Mouse (Mus musculus) embryonic facial prominence, embryonic 14.5 days (tissue): ENCODE results near the gene Khnyn. TPM values are rescaled to one million over a fixed set of nuclear protein-coding genes. Genes with fewer than 3 reads are reported as not detected.

Experiments
- ATAC-seq: fragments of 200-750 bp; cut with Nextera tagmentation; 2 replicates; pipeline ENCODE4 v1.8.0; 2017; ENCODE audit warnings: low read depth, moderate number of reproducible peaks, moderate TSS enrichment
- DNase-seq: peaks from one replicate; pipeline ENCODE4 v3.0.0-alpha.2; 2015; ENCODE audit warnings: low spot score
- H3K27ac ChIP-seq: fragments of 300-500 bp; sonication (generic); replicated peaks from 2 replicates; pipeline ENCODE4 v1.5.1; 2014; ENCODE audit warnings: low read depth, mild to moderate bottlenecking, low read length, moderate library complexity
- H3K27me3 ChIP-seq: fragments of 300-500 bp; sonication (generic); replicated peaks from 2 replicates; pipeline ENCODE4 v1.6.1; 2014; ENCODE audit warnings: low read length; ENCODE audit not compliant: control insufficient read depth, insufficient read depth
- H3K36me3 ChIP-seq: fragments of 300-500 bp; sonication (generic); 2 replicates; pipeline ENCODE4 v1.6.1; 2014; ENCODE audit warnings: low read length, mixed read lengths; ENCODE audit not compliant: control insufficient read depth, insufficient read depth
- H3K4me1 ChIP-seq: fragments of 300-500 bp; sonication (generic); 2 replicates; pipeline ENCODE4 v1.6.1; 2014; ENCODE audit warnings: antibody characterized with exemption, low read length; ENCODE audit not compliant: control insufficient read depth, insufficient read depth
- H3K4me2 ChIP-seq: fragments of 300-500 bp; sonication (generic); 2 replicates; pipeline ENCODE4 v1.6.1; 2014; ENCODE audit warnings: low read depth, mild to moderate bottlenecking, low read length, moderate library complexity, mixed read lengths
- H3K4me3 ChIP-seq: fragments of 300-500 bp; sonication (generic); 2 replicates; pipeline ENCODE4 v1.5.1; 2014; ENCODE audit warnings: low read depth, mild to moderate bottlenecking, low read length
- H3K9ac ChIP-seq: fragments of 300-500 bp; sonication (generic); 2 replicates; pipeline ENCODE4 v1.6.1; 2014; ENCODE audit warnings: low read depth, mild to moderate bottlenecking, low read length, moderate library complexity, mixed read lengths
- H3K9me3 ChIP-seq: fragments of 300-500 bp; sonication (generic); 2 replicates; pipeline ENCODE4 v1.6.1; 2016; ENCODE audit warnings: low read length; ENCODE audit not compliant: control insufficient read depth
- WGBS: fragments of 180-500 bp; shearing (Covaris S2); extraction: QIAGEN DNeasy Blood & Tissue Kit; methylation state at CpG from one replicate; pipeline ENCODE4 v1.1.7; 2014; 5-methylcytosine and 5-hydroxymethylcytosine counted together
- polyA plus RNA-seq: library from polyadenylated mRNA; unstranded; fragments of >200 nt; fragmentation: Nextera tagmentation; extraction: Ambion mirVana; gene quantifications from 2 replicates; pipeline ENCODE4 v1.2.1, GENCODE M21; 2014

The Khnyn gene
- polyA plus RNA-seq, 1 experiment from 2014 or later: 9.1 TPM

DNA sequence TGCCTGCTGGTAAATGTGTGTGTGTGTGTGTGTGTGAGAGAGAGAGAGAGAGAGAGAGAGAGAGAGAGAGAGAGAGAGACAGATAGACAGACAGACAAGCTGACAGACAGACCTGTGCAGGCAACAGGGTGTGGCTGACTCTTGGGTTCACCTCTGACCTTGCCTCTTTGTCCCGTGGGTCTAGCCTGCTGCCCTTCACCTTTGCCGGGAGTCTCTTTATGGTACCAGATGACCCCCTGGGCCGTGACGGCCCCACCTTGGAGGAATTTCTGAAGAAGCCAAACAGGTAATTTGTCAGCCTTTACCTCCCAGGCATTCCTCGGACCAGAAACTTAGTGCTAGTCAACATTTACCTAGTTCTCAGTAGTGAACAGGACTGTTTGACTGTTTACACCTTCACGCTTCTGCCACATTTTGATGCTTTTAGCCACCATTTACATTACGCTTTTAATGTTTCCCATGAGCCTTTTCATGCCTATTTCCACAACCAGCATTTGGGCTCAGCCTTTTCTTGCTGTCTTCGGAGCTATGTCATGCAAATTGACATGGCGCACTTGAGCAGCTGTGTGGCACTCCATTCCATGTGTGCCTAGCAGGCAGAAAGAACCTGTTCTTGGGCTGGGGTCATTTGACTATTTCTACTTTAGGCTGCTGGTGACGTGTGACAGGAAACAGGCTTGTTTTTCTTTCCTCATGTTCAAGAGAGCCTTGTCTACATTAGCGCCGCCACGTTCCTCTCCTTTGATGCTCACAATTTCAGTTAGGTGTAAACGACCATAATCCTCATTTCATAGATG lies 16.3 kb upstream of the Khnyn start:
- Histone ChIP-seq H3K27ac (no peak overlapping the region), H3K4me2 (no peak overlapping the region), H3K4me1 (peaks cover 11% of the 10 kb centered on the region), H3K36me3 (peaks cover 96% of the 10 kb centered on the region), H3K9ac (no peak overlapping the region), H3K27me3 (no peaks in the 10 kb centered on the region), H3K9me3 (no peaks in the 10 kb centered on the region), H3K4me3 (no peak overlapping the region)
- no peak for ATAC-seq
- no peak for DNase-seq
- 83% methylated on average over 14 of the region's 14 CpGs for WGBS

DNA sequence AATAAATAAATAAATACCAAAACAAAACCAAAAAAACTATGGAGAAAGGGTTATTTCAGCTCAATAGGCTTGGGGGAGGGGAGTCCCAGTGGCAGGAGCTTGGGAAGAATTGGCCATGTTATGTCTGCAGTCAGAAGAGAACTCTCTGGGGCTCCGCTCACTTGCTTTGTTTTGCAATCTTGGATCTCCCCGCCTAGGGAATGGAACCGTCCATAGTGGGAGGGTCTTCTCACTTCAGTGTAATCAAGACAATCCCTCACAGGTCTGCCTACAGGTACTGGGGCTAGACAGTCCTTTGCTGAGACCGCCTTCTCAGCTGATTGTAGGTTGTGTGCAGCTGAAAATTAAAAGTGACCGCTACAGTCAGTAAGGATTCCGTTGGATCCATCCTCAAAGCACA lies 15.2 kb upstream of the Khnyn start:
- peaks cover 86% of the 10 kb centered on the region for H3K36me3 ChIP-seq
- no peak overlapping the region for H3K9ac ChIP-seq
- no peak overlapping the region for H3K4me3 ChIP-seq
- no peak for ATAC-seq
- no peak overlapping the region for H3K27ac ChIP-seq
- 93% methylated on average over 6 of the region's 6 CpGs for WGBS
- H3K4me1 ChIP-seq: peaks cover 6% of the 10 kb centered on the region
- no peaks in the 10 kb centered on the region for H3K27me3 ChIP-seq
- H3K4me2 ChIP-seq: no peak overlapping the region
- H3K9me3 ChIP-seq: no peaks in the 10 kb centered on the region
- DNase-seq: no peak

- Histone ChIP-seq H3K36me3 (peaks cover 61% of the 10 kb centered on the region), H3K27ac (no peak overlapping the region), H3K4me2 (no peak overlapping the region), H3K27me3 (no peaks in the 10 kb centered on the region), H3K4me3 (no peak overlapping the region), H3K9me3 (no peaks in the 10 kb centered on the region), H3K4me1 (peaks cover 6% of the 10 kb centered on the region), H3K9ac (no peak overlapping the region)
- DNase-seq (no peak), ATAC-seq (no peak)
- WGBS: 90% methylated on average over 10 of the region's 12 CpGs
Measured at GRCm38 (mm10) chr14:55872039-55872438, 12.7 kb upstream of the Khnyn start.

DNA sequence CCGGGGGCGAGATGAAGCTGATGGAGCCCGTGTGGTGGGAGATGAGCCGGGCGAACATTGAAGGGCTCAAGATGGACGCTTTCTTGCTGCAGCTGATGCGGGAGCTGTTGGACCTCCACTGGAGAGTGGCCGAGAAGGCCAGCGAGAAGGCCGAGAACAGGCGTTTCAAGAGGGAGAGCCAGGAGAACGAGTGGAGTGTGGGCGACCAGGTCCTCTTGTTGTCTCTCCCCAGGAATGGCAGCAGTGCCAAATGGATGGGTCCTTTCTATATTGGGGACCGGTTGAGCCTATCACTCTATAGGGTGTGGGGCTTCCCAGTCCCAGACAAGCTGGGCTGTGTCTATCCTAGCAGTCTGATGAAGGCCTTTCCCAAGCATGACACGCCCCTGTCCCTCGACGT lies 12.2 kb upstream of the Khnyn start:
- no peaks in the 10 kb centered on the region for H3K9me3 ChIP-seq
- H3K27ac ChIP-seq: no peak overlapping the region
- 86% methylated on average over 17 of the region's 17 CpGs for WGBS

GRCm38 (mm10) chr14:55873242-55873713 lies 11.5 kb upstream of the Khnyn start:
- H3K4me2 ChIP-seq: peak overlapping the region; percentile 13
- DNase-seq (no peak), ATAC-seq (no peak)
- H3K27me3 ChIP-seq: no peaks in the 10 kb centered on the region
- 77% methylated on average over 8 of the region's 8 CpGs for WGBS
- H3K9ac ChIP-seq: no peak overlapping the region
- H3K4me1 ChIP-seq: peaks cover 14% of the 10 kb centered on the region
- no peak overlapping the region for H3K27ac ChIP-seq
- peaks cover 49% of the 10 kb centered on the region for H3K36me3 ChIP-seq
- H3K4me3 ChIP-seq: no peak overlapping the region
- H3K9me3 ChIP-seq: no peaks in the 10 kb centered on the region

More for the DNA sequence above, 12.2 kb upstream of the Khnyn start:
- Histone ChIP-seq H3K4me1 (peaks cover 9% of the 10 kb centered on the region), H3K4me3 (no peak overlapping the region), H3K4me2 (no peak overlapping the region), H3K27me3 (no peaks in the 10 kb centered on the region), H3K9ac (no peak overlapping the region), H3K36me3 (peaks cover 56% of the 10 kb centered on the region)
- no peak for DNase-seq
- 0 out of 2 replicates have a peak, but pooled peaks have one; percentile 23 for ATAC-seq

- 14% methylated on average over 30 of the region's 30 CpGs for WGBS
- Histone ChIP-seq H3K4me3 (no peak overlapping the region), H3K9me3 (no peaks in the 10 kb centered on the region), H3K27me3 (no peaks in the 10 kb centered on the region), H3K4me2 (peak overlapping the region; percentile 13), H3K4me1 (peaks cover 14% of the 10 kb centered on the region), H3K27ac (no peak overlapping the region), H3K36me3 (peaks cover 42% of the 10 kb centered on the region), H3K9ac (no peak overlapping the region)
- ATAC-seq: peak; percentile 42; the same call in 1 of the 2 replicates
- peak; percentile 76 for DNase-seq
Measured at GRCm38 (mm10) chr14:55873714-55874683, 10.7 kb upstream of the Khnyn start.

GRCm38 (mm10) chr14:55877469-55878315 lies 7.1 kb upstream of the Khnyn start:
- no peaks in the 10 kb centered on the region for H3K27me3 ChIP-seq
- H3K9me3 ChIP-seq: no peaks in the 10 kb centered on the region
- ATAC-seq (no peak), DNase-seq (peak; percentile 61)
- H3K4me3 ChIP-seq: no peak overlapping the region
- peak overlapping the region; percentile 23 for H3K4me2 ChIP-seq
- WGBS: 10% methylated on average over 14 of the region's 14 CpGs
- H3K36me3 ChIP-seq: peaks cover 6% of the 10 kb centered on the region; the same call in 1 of the 2 replicates
- H3K4me1 ChIP-seq: peaks cover 14% of the 10 kb centered on the region
- H3K27ac ChIP-seq: no peak overlapping the region
- H3K9ac ChIP-seq: no peak overlapping the region
